Mouse (Mus musculus) skeletal muscle tissue, adult 2 months (tissue): ENCODE measurements around the gene Slfn14.
"Not testable (repeated sequence)": the region's sequence is repeated elsewhere in the genome, so short reads cannot be mapped to it uniquely, and the experiment has no call there.

Experiments
- DNase-seq: peaks from one replicate; pipeline ENCODE4 v3.0.0-alpha.2; 2012; ENCODE audit warnings: low read depth, low spot score

Gene Slfn14

DNA sequence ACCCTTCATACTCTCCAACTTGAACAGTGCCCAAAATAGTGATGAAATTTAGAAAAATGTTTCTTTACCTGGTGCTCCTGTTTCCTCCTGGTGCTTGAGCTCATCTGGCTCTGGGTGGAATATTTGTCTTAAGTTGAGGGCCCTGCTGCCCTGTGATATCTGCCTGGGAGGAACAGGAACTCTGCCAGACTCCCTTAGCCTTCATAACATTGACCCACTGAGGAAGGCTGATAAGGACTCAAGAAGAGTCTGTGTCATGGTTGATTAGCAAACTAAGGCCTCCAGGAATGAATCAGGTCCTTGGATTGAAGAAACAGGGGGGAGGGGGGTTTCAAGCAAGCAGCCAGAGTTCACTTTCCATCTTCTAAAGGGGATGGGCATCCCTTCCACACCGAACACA, at the start of gene Slfn14:
Gene Slfn14 (minus strand): TSS at position 161 of the 400 bp plus-strand sequence.
- DNase-seq, result no peak

DNA sequence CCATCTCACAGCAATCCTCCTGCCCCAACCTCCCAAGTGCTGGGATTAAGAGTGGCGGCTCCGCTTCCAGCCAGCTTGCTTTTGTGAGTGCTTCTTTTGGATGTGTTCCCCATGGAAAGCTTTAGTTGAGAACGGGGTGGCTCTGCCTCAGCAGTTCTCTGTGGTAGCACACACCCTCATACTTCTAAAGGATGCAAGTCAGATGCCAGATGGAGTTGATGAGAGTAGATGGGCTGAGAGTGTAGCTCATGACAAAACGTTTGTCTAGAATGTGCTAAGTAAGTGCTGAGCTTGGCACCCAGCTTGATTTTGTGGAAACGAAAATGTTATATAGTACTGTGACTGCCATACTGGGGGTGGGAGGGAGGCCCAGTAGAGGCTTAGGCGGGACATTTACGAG, 49.3 kb upstream of the Slfn14 start:
- DNase-seq, result no peak

DNA sequence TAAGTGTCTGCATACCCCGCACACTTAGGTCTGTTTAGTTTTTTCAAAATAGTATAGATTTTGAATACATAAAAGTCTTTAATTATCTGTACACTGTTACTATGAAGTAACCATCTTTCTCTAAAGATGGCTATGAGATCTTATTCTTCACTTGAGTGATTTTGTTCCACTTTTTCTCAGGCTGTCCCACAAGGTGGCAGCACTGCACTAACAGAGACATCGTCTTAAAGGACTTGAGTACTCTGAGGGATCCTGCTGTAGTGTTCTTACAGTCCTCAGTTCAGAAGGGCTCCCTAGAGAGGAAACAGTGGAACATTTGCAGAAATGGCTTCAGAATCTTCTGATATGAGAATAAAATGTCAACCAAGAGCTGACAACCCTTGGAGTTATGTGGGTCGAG, 40.9 kb upstream of the Slfn14 start:
- peak; percentile 20 for DNase-seq

DNA sequence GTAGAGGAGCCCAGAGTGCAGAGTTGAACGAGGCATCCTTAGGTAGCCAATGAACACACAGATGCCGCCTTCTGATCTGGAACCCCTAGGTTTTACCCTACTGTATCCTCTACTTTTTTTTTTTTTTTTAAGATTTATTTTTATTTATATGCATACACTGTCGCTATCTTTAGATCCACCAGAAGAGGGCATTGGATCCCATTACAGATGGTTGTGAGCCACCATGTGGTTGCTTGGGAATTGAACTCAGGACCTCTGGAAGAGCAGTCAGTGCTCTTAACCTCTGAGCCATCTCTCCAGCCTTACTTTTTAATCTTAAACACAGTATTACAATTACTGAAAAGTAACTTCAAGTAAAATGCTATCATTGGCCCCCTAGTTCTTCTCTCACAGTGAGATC, 40.2 kb upstream of the Slfn14 start:
- DNase-seq, result not testable (repeated sequence)

DNA sequence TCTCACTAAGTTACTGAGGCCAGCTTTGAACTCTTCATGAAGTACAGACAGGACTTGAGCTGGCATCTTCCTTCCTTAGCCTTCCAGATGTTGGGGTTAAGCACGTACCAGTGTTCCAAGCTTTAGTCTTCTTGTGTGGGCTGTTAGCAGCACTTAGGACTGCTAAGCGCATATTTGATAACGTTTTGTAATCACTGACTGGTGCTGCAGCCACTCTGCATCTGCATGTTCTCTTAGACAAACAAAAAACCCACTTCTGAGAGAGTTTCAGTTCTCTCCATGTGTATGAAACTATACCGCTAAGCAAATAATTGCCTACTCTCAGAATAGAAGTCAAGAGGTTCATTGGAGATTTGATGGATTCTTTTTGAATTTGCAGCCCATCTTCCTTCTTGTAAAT, 32.5 kb upstream of the Slfn14 start:
- no peak for DNase-seq

DNA sequence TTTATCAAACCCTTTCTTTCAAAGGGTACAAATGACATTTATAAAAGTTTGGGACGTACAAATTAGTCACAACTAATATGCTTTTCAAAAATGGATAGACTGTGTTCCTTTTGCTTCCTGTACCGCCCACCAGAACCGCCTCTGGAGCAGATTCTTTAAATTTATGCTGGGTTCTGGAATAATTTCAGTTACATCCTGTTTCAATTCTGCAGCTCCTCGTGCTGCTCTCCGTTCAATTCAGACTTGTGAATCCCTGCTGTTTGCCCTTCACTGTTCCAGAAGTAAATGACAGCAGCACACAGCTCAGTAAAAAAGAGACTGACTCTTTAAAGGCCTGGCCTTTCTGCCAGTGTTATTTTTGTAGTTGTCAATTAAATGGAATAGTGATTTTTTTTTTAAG, 25.9 kb upstream of the Slfn14 start:
- DNase-seq, result no peak

DNA sequence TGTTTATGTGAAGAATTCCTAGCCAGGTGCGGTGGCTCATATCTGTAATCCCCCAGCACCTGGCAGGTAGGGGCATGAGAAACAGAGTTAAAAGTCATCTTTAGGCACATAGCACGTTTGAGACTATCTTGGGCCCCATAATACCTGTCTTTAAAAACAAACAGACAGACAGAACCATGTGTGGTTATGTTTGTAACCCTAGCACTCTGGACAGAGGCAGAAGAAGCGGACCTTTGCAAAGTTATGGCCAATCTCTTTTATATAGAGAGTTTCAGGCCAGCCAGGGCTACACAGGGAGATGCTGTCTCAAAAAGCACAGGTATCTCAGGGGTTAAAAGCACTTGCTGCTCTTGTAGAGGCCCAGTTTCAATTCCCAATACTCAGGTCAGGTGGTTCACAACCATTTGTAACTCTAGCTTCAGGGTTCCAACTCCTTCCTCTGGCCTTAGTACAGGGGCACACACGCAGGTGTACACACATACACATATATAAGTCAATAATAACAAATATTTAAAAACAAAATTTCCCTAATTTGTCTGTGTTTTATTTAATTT, 20.3 kb upstream of the Slfn14 start:
- no peak for DNase-seq

DNA sequence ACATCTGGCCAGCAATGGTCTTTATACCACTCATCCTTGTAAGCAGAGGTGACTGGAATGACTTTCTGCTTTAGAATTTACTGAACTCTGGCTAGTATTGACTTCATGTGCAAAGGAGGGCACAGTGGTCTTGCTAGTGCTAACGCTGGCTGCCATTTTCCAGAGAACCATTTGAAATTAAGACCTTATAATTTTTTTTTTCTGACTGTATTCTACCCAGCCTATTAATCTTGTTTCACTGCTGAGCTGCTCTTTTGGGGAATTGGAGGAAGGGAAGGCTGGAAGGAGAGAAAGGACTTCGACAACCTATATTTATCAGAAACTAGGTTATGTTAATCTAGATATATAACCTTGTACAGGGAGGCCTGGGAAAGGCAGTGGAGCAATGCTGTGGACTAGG, 18.0 kb upstream of the Slfn14 start:
- no peak for DNase-seq

DNA sequence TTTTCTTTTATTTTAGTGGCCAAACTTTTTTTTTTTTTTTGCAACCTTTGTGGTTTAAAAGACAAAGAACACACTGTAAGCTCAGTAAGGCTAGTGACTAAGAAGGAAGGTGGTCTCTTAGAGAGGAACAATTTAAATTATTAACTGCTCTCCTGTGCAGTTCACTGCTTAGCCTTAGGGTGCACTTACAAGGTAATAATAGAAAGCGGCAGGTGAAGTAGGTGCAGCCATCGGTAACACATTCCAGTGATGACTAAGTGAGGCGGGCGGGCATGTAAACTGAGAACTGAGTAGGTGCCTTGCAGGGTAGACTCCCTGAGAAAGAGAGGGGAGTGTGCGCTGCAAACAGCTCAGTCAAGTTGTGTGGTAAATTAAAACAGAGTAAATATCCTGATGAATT, 17.2 kb upstream of the Slfn14 start:
- DNase-seq, result no peak

DNA sequence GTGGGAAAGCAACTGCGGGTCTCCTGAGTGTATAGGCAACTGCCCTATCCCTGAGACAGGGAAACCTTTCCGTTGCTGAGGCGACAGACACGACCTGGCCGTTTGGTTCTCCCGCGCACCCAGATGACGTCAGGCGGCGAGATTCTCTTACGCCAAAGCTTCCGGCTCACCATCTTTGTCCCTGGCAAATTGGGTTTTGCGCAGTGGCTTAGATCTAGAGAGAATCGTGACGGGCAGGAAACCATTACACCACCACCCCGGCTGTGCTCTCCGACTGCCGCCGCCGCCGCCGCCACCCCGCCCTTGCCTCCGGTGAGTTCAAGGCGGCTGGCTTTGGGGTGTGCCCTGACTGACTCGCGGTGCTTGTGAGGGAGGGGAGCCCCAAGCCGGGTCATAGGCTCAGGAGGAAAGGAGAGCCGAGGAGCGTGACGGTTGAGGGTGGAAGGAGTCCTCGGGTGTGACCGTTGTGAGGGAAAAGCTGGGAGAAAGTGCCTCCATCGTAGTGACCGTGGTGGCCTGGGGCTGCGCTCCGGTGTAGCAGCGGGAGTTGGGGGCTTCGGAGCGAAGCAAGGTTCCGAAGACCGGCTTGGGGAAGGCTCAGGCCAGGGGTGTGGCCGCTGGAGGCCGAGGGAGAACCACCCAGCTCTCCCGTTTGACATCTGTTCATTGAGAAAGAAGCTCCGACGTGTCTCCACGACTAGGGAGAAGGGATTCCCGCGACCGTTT, 16.2 kb upstream of the Slfn14 start, which contains the start of gene Pex12:
Gene Pex12 (minus strand): TSS at position 61 of the 726 bp plus-strand sequence.
- DNase-seq, result peak; percentile 93

DNA sequence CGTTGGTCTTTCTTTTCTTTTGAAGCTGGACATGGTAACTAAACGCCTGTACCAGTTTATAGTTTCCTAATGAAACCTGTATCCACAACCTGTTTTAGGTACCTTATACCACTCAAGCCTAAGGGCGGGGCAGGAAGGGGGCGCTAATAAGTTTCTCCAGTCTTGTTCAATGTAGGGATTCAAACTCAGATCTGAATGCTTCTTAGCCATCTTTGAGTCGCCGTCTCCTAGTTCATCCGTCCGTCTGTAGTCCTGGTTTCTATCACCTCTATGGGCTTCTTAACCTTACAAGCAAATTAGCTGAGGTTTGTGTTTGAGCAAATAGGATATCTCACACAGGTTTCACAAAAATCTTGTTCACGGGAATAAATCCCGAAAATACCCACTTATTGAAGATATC, 15.6 kb upstream of the Slfn14 start:
- no peak for DNase-seq

DNA sequence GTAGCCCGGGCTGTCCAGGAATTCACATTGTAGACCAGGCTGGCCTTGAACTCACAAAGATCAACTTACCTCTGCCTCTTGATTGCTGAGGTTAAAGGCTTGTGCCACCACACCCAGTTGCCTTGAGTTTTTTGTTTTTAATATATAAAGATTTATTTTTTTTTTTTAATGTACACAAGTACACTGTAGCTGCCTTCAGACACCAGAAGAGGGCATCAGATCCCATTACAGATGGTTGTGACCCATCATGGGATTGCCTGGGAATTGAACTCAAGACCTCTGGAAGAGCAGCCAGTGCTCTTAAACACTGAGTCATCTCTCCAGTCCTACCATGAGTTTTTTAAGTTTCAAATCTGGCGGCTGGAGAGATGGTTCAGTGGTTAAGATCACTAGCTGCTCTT, 14.9 kb upstream of the Slfn14 start:
- no peak for DNase-seq

DNA sequence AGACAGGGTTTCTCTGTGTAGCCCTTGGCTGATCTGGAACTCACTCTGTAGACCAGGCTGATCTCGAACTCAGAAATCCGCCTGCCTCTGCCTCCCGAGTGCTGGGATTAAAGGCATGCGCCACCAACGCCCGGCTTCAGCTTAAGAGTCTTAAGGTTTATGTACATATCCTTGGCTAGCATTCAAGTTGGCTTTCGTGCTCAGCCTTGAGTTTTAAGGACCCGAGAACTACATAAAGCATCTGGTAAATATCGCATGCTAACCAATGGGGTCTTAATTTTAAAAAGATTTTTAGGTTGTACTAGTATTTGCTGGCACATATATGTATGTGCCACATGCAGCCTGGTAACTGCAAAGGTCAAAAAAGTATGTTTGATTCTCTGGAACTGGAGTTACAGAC, 13.2 kb upstream of the Slfn14 start:
- no peak for DNase-seq

DNA sequence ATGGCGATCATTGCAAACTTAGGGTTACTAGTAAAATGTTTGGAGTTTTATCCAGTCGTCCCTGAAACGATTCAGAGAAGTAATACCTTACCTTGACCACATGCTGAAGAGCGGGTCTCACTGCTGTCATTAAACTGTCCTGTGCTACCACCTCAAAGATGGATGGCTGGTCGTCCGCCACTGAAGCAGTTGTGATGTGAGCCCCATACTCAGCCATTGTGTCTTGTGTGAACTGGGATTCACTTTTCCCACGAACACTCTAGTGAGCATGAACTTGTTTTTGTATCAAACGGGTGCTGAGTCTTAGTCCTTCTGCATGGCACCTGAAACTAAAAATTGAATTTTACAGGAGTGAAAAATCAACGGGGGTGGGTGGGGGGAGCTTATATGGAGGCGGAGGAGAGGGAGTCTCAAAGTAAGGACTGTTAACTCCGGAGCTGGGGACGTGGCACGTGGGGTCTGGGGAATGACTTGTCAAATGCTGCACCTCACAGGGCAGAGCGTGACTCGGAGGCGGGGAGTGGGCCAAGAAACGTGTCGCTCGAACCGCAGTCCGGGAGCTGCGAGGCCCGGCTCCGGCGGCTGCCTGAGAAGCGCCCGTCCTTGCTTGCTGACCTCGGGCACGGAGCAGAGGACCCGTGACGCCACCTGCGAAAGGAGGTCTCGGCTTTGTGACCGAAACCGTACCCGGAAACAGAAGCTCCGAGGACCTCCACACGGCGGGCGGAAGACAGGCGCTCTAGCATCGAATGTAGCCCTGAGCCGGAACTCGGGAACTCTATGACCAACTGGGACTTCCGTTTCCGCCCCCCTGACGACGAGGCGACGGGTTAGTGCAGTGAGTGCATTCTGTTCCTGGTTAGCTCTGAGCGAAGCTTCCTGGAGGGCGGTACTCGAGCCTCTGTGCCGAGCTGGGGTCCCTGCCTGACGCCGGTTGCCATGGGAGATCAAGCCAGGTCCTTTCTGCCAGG, 12.0 kb upstream of the Slfn14 start, which contains the start of gene Ap2b1:
Gene Ap2b1 (plus strand): TSS at position 800 of the 971 bp plus-strand sequence.
- peak; percentile 91 for DNase-seq

DNA sequence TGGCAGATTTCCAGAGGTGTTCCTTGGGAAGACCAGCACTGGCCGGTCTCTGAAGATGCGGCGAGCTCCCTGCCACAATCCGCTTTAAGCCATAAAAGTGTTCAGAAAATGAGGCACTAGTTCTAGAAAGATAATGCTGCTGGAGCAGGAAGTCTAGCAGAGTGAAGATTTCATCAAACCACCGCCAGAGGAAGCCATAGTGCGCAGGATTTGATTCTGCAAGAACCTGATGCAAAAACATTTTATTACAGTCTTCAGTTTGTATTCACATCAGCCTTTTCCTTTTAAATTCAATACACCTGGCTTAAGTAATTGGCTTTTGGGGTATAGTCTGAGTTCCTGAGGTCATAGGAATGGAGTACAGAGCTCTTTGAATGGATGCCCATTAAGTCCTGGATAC, 11.3 kb upstream of the Slfn14 start:
- no peak for DNase-seq

DNA sequence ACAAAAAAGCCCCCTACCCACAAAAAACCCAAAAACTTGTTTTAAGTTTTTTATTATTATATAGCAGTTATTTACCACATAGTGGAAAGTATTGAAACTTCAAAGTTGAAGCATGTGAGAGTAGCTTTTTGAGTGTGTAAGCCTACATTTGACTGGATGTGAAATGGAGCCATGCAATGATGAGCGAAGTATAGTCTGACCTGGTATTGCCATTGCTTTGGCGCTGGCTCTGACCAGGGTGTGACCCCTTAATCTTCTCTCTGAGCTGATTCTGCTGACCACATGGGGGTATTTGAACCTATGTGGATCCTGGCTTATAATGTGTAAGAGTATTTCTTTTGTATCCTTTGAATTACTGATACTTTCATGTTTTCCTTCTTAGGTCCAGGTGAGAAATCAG, 7.6 kb upstream of the Slfn14 start:
- no peak for DNase-seq

DNA sequence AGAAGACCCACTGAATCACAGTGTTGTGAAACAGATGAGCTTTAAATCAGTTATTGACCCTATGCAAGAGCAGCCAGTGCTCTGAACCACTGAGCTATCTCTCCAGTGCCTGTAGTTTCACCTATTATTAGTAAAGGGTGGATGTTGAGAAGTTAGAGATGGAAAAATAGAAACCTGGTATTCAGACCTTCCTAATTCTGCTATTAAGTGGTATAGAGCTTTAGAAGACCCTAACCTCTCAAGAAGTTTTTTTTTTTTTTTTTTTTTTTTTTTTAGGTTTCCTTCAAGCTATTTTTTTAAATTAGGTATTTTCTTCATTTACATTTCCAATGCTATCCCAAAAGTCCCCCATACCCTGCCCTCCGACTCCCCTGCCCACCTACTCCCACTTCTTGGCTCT, 6.7 kb upstream of the Slfn14 start:
- no peak for DNase-seq

DNA sequence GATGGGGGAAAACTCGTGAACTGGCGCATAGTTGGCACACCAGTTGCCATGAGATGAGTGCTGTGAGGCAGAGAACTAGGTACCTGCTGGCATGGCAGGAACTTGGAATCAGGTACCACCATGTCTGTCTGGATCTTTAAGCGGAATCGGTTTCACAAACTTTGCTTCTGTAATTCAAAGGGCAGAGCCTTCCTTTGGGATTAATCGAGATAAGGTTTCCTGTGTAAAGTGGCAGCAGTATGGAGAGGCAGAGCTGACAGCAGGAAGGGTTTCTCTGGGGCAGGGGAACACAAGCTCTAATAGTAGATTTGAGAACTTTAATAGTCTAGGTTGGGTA, 5.7 kb upstream of the Slfn14 start:
- no peak for DNase-seq

DNA sequence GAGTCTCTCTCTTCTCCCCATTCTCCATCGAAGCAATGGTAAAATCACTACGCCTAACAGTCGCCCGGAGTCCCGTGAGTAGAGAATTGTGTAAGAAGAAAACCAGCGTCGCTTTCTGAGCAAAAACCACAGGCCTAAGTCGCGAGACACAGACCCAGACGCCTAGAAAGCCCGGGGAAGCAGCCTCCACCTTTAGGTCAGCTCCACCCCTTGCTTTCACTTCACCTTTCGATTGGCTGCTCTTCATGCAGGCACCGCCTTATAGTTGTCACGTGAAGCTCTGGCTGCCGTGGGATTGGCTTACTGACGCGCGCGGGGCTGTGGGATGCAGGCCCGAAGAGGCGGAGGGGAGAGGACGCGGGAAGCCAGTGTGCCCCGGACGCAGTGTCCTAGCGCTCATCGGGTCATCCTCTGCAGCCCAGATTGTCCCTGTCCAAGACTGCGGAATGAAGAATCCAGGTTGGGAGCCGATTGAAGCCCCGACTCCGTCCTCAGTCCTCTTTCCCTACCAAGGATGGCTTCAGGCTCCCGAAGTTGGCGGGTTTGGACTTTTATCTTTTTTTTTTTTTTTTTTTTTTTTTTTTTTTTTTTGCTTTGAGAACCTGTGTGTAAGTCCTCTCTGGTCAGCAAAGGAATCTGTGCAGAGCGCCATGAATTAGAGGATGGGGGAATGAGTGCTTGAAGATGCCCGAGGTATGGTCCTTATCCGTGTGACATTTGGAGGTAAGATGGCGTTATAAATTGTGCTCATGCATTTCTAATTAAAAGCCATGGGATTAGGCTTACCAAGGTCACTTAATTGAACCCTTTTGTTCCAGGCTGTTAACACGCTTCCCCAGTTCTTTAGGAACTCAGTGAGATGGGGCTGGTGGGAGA, 5.1 kb upstream of the Slfn14 start:
- peak; percentile 96 for DNase-seq

DNA sequence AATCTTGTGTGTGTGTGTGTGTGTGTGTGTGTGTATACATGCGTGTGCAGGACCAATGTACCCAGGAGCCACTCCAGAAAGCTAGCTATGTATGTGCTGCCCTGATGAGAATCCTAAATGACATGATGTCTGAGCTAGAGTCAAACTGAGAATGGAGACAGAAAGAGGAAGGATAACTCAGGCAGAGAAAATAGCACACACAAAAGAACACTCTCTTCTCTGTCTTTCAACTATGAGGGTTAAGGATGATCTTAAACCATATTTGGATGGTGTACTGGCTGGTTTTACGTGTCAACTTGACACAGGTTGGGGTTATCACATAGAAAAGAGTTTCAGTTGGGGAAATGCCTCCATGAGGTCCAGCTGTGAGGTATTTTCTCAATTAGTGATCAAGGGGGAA, 3.1 kb upstream of the Slfn14 start:
- DNase-seq, result no peak

DNA sequence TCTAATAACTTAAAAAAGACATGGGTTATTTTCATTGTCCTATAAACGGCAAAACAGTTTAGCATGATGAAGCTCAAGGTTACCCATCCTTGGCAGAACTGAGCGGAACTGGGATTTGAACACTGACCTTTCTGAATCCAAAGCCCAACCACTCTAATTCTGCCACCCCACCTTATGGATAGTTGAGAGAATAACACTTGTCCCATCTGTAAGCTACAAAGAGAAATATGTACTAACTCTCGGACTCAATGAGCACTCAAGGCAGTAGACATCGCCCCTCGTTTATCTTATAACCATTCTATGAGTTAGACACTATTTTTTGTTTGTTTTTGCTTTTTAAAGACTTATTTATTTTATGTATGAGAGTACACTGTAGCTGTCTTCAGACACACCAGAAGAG, 2.5 kb upstream of the Slfn14 start:
- DNase-seq, result no peak

DNA sequence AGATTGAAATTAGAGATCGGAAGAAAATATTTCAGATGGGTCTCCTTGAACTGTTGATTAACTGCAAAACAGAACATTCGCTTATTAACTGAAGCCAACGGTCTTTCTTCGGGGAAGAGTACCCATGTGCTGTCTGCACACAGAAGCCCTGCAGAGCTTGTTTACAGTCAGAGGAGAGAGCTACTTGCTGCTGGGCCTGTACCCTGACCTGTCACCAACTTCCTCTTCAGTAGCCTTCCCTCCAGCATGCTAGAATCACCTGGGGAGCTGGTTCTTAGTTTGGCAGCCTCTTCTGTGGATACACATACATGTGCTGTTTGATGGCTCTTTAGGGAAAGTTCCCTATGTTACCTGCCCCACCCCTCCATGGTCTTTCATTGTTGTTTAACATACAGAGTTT, 899 bp downstream of the Slfn14 start:
- no peak for DNase-seq
